Mouse (Mus musculus) myocyte (in vitro differentiated cells): ENCODE measurements around the gene Apaf1. TPM values are rescaled to one million over a fixed set of nuclear protein-coding genes. Genes with fewer than 3 reads are reported as not detected.

ENCODE experiments used
- H3K27me3 ChIP-seq: one replicate; pipeline ENCODE4 v1.6.1; 2011; ENCODE audit not compliant: control insufficient read depth, insufficient read depth, insufficient read length
- H3K36me3 ChIP-seq: one replicate; pipeline ENCODE4 v1.6.1; 2011; ENCODE audit not compliant: control insufficient read depth, insufficient read depth
- H3K4me2 ChIP-seq: one replicate; pipeline ENCODE4 v1.6.1; 2011; ENCODE audit warnings: low read depth, control low read depth
- H3K4me3 ChIP-seq: one replicate; pipeline ENCODE4 v1.5.1; 2011; ENCODE audit warnings: mild to moderate bottlenecking, control low read depth, moderate library complexity
- H3K79me2 ChIP-seq: one replicate; pipeline ENCODE4 v1.6.1; 2011; ENCODE audit not compliant: control insufficient read depth, insufficient read depth
- H3ac ChIP-seq: one replicate; pipeline ENCODE4 v1.6.1; 2011; ENCODE audit not compliant: control insufficient read depth, insufficient read length
- CEBPB ChIP-seq: IDR thresholded peaks from 2 replicates; pipeline ENCODE4 v1.6.1; 2011; ENCODE audit warnings: mild to moderate bottlenecking, moderate library complexity; ENCODE audit not compliant: poor library complexity, insufficient read depth, severe bottlenecking
- E2F4 ChIP-seq: IDR thresholded peaks from one replicate; pipeline ENCODE4 v1.6.1; 2011; ENCODE audit warnings: mild to moderate bottlenecking, control low read depth, moderate library complexity; ENCODE audit not compliant: insufficient read depth
- MAX ChIP-seq: IDR thresholded peaks from one replicate; pipeline ENCODE4 v1.6.1; 2011; ENCODE audit warnings: low read depth, mild to moderate bottlenecking, control low read depth
- MYOD1 ChIP-seq, 3 experiments: IDR thresholded peaks; one replicate each; pipeline ENCODE4 v1.6.1; 2011; ENCODE audit warnings: control low read depth in 2 of 3, low read depth in 2 of 3, mild to moderate bottlenecking in 2 of 3, moderate library complexity in 1 of 3; ENCODE audit not compliant: insufficient read length in 2 of 3, control insufficient read depth in 1 of 3
- MYOG ChIP-seq, 3 experiments: IDR thresholded peaks; one replicate each; pipeline ENCODE4 v1.6.1; 2011; ENCODE audit warnings: control low read depth in 2 of 3, low read depth in 2 of 3, mild to moderate bottlenecking in 2 of 3; ENCODE audit not compliant: insufficient read length in 2 of 3, control insufficient read depth in 1 of 3, insufficient read depth in 1 of 3
- POLR2A ChIP-seq: IDR thresholded peaks from one replicate; pipeline ENCODE4 v1.6.1; 2011; ENCODE audit warnings: low read depth, mild to moderate bottlenecking, control low read depth, moderate library complexity; ENCODE audit not compliant: insufficient read length
- POLR2AphosphoS2 ChIP-seq: IDR thresholded peaks from one replicate; pipeline ENCODE4 v1.6.1; 2011; ENCODE audit warnings: low read depth, control low read depth; ENCODE audit not compliant: insufficient read length
- REST ChIP-seq: IDR thresholded peaks from one replicate; pipeline ENCODE4 v1.6.1; 2011; ENCODE audit warnings: mild to moderate bottlenecking, control low read depth, moderate library complexity; ENCODE audit not compliant: insufficient read depth, insufficient read length
- SRF ChIP-seq: IDR thresholded peaks from one replicate; pipeline ENCODE4 v1.6.1; 2011; ENCODE audit warnings: low read depth; ENCODE audit not compliant: control insufficient read depth, insufficient read length
- TCF12 ChIP-seq: IDR thresholded peaks from one replicate; pipeline ENCODE4 v1.6.1; 2011; ENCODE audit warnings: mild to moderate bottlenecking, control low read depth; ENCODE audit not compliant: poor library complexity, insufficient read depth, severe bottlenecking
- TCF3 ChIP-seq: IDR thresholded peaks from one replicate; pipeline ENCODE4 v1.6.1; 2011; ENCODE audit warnings: low read depth, control low read depth; ENCODE audit not compliant: insufficient read length
- USF1 ChIP-seq: IDR thresholded peaks from one replicate; pipeline ENCODE4 v1.6.1; 2011; ENCODE audit warnings: low read depth, mild to moderate bottlenecking, control low read depth, moderate library complexity
- polyA plus RNA-seq: library from polyadenylated mRNA; unstranded; fragments of >200 nt; fragmentation: generic; extraction: Trizol; gene quantifications from one replicate; pipeline ENCODE4 v1.2.1, GENCODE M21; 2012; ENCODE audit warnings: missing spikeins

The Apaf1 gene
- polyA plus RNA-seq, 1 experiment, result 4.3 TPM

- no peak overlapping the region for H3K4me2 ChIP-seq
- TF ChIP-seq MYOG (IDR thresholded peaks at IDR 0.05; ENCODE audit: control insufficient read depth in 1 of 3, insufficient read depth in 1 of 3, insufficient read length in 2 of 3, low read depth in 2 of 3) (no peak), TCF12 (no peak), MYOD1 (IDR thresholded peaks at IDR 0.05; ENCODE audit: control insufficient read depth in 1 of 3, insufficient read length in 2 of 3, low read depth in 2 of 3) (no peak), REST (no peak)
- H3K36me3 ChIP-seq, result peaks cover 39% of the 10 kb centered on the region
- no peaks in the 10 kb centered on the region for H3K79me2 ChIP-seq
- no peak overlapping the region for H3K4me3 ChIP-seq
- H3K27me3 ChIP-seq, result no peaks in the 10 kb centered on the region
- no peak overlapping the region for H3ac ChIP-seq
These were observed 88.7 kb downstream of the Apaf1 start for GRCm38 (mm10) chr10:90993869-90994268.

- Histone ChIP-seq H3K36me3 (peaks cover 38% of the 10 kb centered on the region), H3K79me2 (no peaks in the 10 kb centered on the region), H3K4me3 (no peak overlapping the region), H3K27me3 (no peaks in the 10 kb centered on the region), H3K4me2 (no peak overlapping the region), H3ac (no peak overlapping the region)
- TF ChIP-seq TCF3 (no peak), POLR2A (no peak), TCF12 (no peak), REST (no peak), CEBPB (no peak), MYOD1 (IDR thresholded peaks at IDR 0.05; ENCODE audit: control insufficient read depth in 1 of 3, insufficient read length in 2 of 3, low read depth in 2 of 3) (no peak), SRF (no peak), USF1 (no peak), MYOG (IDR thresholded peaks at IDR 0.05; ENCODE audit: control insufficient read depth in 1 of 3, insufficient read depth in 1 of 3, insufficient read length in 2 of 3, low read depth in 2 of 3) (no peak), MAX (no peak)
These were observed 90.3 kb downstream of the Apaf1 start for GRCm38 (mm10) chr10:90992237-90992636.

GRCm38 (mm10) chr10:90990340-90990739 is 92.2 kb downstream of the Apaf1 start:
- TF ChIP-seq TCF12, result no peak
- TF ChIP-seq POLR2A, result no peak
- TF ChIP-seq CEBPB, result no peak
- no peak for TF ChIP-seq SRF
- TF ChIP-seq TCF3, result no peak
- TF ChIP-seq USF1, result no peak
- TF ChIP-seq MYOD1 (IDR thresholded peaks at IDR 0.05; ENCODE audit: control insufficient read depth in 1 of 3, insufficient read length in 2 of 3, low read depth in 2 of 3), result no peak
- no peak for TF ChIP-seq MAX
- TF ChIP-seq MYOG (IDR thresholded peaks at IDR 0.05; ENCODE audit: control insufficient read depth in 1 of 3, insufficient read depth in 1 of 3, insufficient read length in 2 of 3, low read depth in 2 of 3), result no peak
- no peak for TF ChIP-seq E2F4
- no peak for TF ChIP-seq POLR2AphosphoS2
- no peak for TF ChIP-seq REST
- Histone ChIP-seq H3K79me2 (no peaks in the 10 kb centered on the region), H3ac (no peak overlapping the region), H3K27me3 (no peaks in the 10 kb centered on the region), H3K36me3 (peaks cover 33% of the 10 kb centered on the region), H3K4me2 (no peak overlapping the region), H3K4me3 (no peak overlapping the region)

GRCm38 (mm10) chr10:90983046-90983445 is 99.5 kb downstream of the Apaf1 start:
- H3K4me2 ChIP-seq, result no peak overlapping the region
- no peaks in the 10 kb centered on the region for H3K36me3 ChIP-seq
- H3ac ChIP-seq, result no peak overlapping the region
- no peaks in the 10 kb centered on the region for H3K27me3 ChIP-seq
- TF ChIP-seq E2F4 (no peak), TCF3 (no peak), POLR2AphosphoS2 (no peak), TCF12 (no peak), USF1 (no peak), REST (no peak), MYOG (IDR thresholded peaks at IDR 0.05; ENCODE audit: control insufficient read depth in 1 of 3, insufficient read depth in 1 of 3, insufficient read length in 2 of 3, low read depth in 2 of 3) (no peak), MYOD1 (IDR thresholded peaks at IDR 0.05; ENCODE audit: control insufficient read depth in 1 of 3, insufficient read length in 2 of 3, low read depth in 2 of 3) (no peak), CEBPB (no peak), MAX (no peak)
- no peaks in the 10 kb centered on the region for H3K79me2 ChIP-seq
- H3K4me3 ChIP-seq, result no peak overlapping the region

GRCm38 (mm10) chr10:90981811-90982210 is 100.8 kb downstream of the Apaf1 start:
- Histone ChIP-seq H3K4me2 (no peak overlapping the region), H3ac (no peak overlapping the region), H3K27me3 (no peaks in the 10 kb centered on the region), H3K79me2 (no peaks in the 10 kb centered on the region), H3K36me3 (no peaks in the 10 kb centered on the region), H3K4me3 (no peak overlapping the region)
- TF ChIP-seq CEBPB (no peak), SRF (no peak), REST (no peak), MYOG (IDR thresholded peaks at IDR 0.05; ENCODE audit: control insufficient read depth in 1 of 3, insufficient read depth in 1 of 3, insufficient read length in 2 of 3, low read depth in 2 of 3) (no peak), POLR2A (no peak), TCF12 (no peak), POLR2AphosphoS2 (no peak), TCF3 (no peak), MAX (no peak), USF1 (no peak), MYOD1 (IDR thresholded peaks at IDR 0.05; ENCODE audit: control insufficient read depth in 1 of 3, insufficient read length in 2 of 3, low read depth in 2 of 3) (no peak), E2F4 (no peak)
